Comparison of ENCODE assay signal across 15 mouse cellular contexts in the genomic region with DNA sequence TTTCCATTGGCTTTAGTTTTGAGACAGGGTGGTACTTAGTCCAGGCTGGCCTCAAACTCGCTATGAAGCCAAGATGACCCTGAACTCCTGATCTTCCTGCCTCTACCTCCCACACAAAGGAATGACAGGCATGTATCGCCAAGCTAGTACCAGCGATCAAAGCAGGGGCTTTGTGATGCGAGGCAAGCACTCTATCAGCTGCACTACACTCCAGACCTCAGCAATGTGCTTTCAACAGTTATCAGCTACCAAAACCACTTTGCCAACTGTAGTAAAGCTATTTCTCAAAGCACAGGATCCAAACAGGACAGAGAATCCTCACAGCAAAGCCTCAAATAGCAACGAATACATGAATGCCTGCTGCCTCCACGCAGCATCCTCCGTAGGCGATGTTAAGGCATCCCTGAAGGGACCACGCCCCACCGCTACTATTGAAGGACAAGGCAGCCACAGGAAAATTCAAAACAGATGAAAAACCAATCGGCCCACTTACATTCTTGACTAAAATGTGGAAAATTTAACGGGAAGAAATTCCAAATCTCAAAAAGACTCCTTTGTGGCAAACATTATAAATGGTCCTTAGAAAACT. TPM values are rescaled to one million over a fixed set of nuclear protein-coding genes. Genes with fewer than 3 reads are reported as not detected.
DNase-seq lines count a peak whose midpoint lies in the region; ATAC-seq and TF ChIP-seq lines count a peak whose summit lies in the region.
"Had no signal": no experiment of that assay in that cellular context is flagged by ENCODE, and none has a peak within 500 bp of the region (broad histone marks: within the 10 kb centered on the region; RNA-seq: fewer than 3 reads in every experiment).

No protein-coding gene starts in this region.

- peak; percentile 73 for TF ChIP-seq EP300 in liver, embryonic 14.5 days (IDR thresholded peaks at IDR 0.05; ENCODE audit: low read depth)

- H3K4me1 ChIP-seq in liver, embryonic 14.5 days (replicated peaks; ENCODE audit: control insufficient read depth in 2 of 2, insufficient read depth in 2 of 2, low read length in 1 of 2): peaks cover 5 to 31% of the 10 kb centered on the region in 2 experiments

- no peaks in the 10 kb centered on the region for H3K36me3 ChIP-seq in liver, embryonic 14.5 days (replicated peaks; ENCODE audit: control insufficient read depth, insufficient read depth, low read depth)
- H3K36me3 ChIP-seq: kidney, embryonic 15.5 days; stomach, embryonic 15.5 days had no signal

- intact Hi-C loops in left cerebral cortex, postnatal 14 days (cut with DNase I): no loop called here
- intact Hi-C loops in left cerebral cortex, postnatal 10 days (cut with DNase I): no loop called here

- no peak overlapping the region for H3K4me3 ChIP-seq in liver, embryonic 14.5 days (ENCODE audit: insufficient read depth in 1 of 2, low read depth in 2 of 2, low read length in 2 of 2)
- H3K4me3 ChIP-seq: forebrain, embryonic 13.5 days; kidney, embryonic 15.5 days; stomach, embryonic 15.5 days had no signal

- DNase-seq in left cerebral cortex, postnatal 14 days (ENCODE audit: low spot score in 2 of 2): peak; percentile 30 to 41
- DNase-seq in left cerebral cortex, postnatal 10 days (ENCODE audit: extremely low spot score in 1 of 2, low spot score in 2 of 2): no peak
- DNase-seq in MEL-GATA-1-ER (ENCODE audit: extremely low read depth, low read depth): peak; percentile 53
- DNase-seq in c-Kit-positive CD71-positive TER-119-negative erythroid progenitor cells, embryonic 14.5 days (ENCODE audit: low read depth): peak; percentile 37
- DNase-seq in liver, embryonic 14.5 days (ENCODE audit: low read depth in 3 of 3, low spot score in 3 of 3): peak in 1 of 3 experiments; percentile 27
- no peak for DNase-seq in testis, postnatal 10 days (ENCODE audit: low spot score)
- DNase-seq: cerebellum, adult 9-10 months; gastrocnemius, postnatal 25 days; lung, postnatal 10 days; right cerebral cortex, postnatal 4 days had no signal

- ATAC-seq in liver, embryonic 14.5 days (ENCODE audit: insufficient read depth): peak; percentile 55; the same call in 1 of the 2 replicates
- no peak for ATAC-seq in activated CD4-positive, CD25-positive, alpha-beta regulatory T cell, adult 4 months
- ATAC-seq: forebrain, embryonic 13.5 days; hindbrain, postnatal 0 days had no signal

- no peaks in the 10 kb centered on the region for H3K9me3 ChIP-seq in liver, embryonic 14.5 days (ENCODE audit: control insufficient read depth, low read length)
- H3K9me3 ChIP-seq: forebrain, embryonic 13.5 days; kidney, embryonic 15.5 days; stomach, embryonic 15.5 days had no signal

- no peaks in the 10 kb centered on the region for H3K27me3 ChIP-seq in liver, embryonic 14.5 days (ENCODE audit: control insufficient read depth, insufficient read depth, low read length)
- H3K27me3 ChIP-seq: forebrain, embryonic 13.5 days; kidney, embryonic 15.5 days; stomach, embryonic 15.5 days had no signal

- no peak overlapping the region for H3K27ac ChIP-seq in liver, embryonic 14.5 days
- H3K27ac ChIP-seq: forebrain, embryonic 13.5 days; hindbrain, postnatal 0 days; kidney, embryonic 15.5 days; stomach, embryonic 15.5 days had no signal

- 24% methylated on average over 12 of the region's 12 CpGs for WGBS in liver, embryonic 14.5 days (ENCODE audit: insufficient replicate concordance)

- no peak for TF ChIP-seq CTCF in liver, embryonic 14.5 days (IDR thresholded peaks at IDR 0.05; ENCODE audit: low read depth)

- no peak overlapping the region for H3K4me2 ChIP-seq in liver, embryonic 14.5 days (ENCODE audit: low read depth)
- H3K4me2 ChIP-seq: forebrain, embryonic 13.5 days; kidney, embryonic 15.5 days; stomach, embryonic 15.5 days had no signal

- H3K9ac ChIP-seq in liver, embryonic 14.5 days (replicated peaks): no peak overlapping the region
- H3K9ac ChIP-seq: forebrain, embryonic 13.5 days; kidney, embryonic 15.5 days; stomach, embryonic 15.5 days had no signal

RNA-seq across cellular contexts. Expression of a gene that starts 31.8 kb away (rescaled TPM):
- 10 to 100 TPM; 73.0 to 74.2 TPM for total RNA-seq in left cerebral cortex, postnatal 14 days (2021)
- 10 to 100 TPM; 71.9 to 72.8 TPM for total RNA-seq in left cerebral cortex, postnatal 10 days (2021)
- polyA plus RNA-seq in liver, embryonic 14.5 days (2012; rRNA removed): 4.8 and 6.4 TPM in 2 replicates
- 3.9 and 4.3 TPM in 2 replicates for polyA plus RNA-seq in liver, embryonic 14.5 days (2014; fragmentation: Nextera tagmentation; extraction: Ambion mirVana)
- 100 to 1,000 TPM in 1 of 2 experiments, 10 to 100 TPM in 1; 99.6 to 101 TPM for polyA plus RNA-seq in activated CD4-positive, CD25-positive, alpha-beta regulatory T cell, adult 4 months (2017; shearing (Covaris generic))

RNA-seq across cellular contexts. Expression of a gene that starts 42.1 kb away (rescaled TPM):
- 10 to 100 TPM; 51.1 to 52.3 TPM for total RNA-seq in left cerebral cortex, postnatal 14 days (2021)
- 10 to 100 TPM; 50.2 to 61.9 TPM for total RNA-seq in left cerebral cortex, postnatal 10 days (2021)
- 4.5 and 5.4 TPM in 2 replicates for polyA plus RNA-seq in liver, embryonic 14.5 days (2012; rRNA removed)
- polyA plus RNA-seq in liver, embryonic 14.5 days (2014; fragmentation: Nextera tagmentation; extraction: Ambion mirVana): 7.0 and 8.6 TPM in 2 replicates
- polyA plus RNA-seq in activated CD4-positive, CD25-positive, alpha-beta regulatory T cell, adult 4 months (2017; shearing (Covaris generic)): 10 to 100 TPM; 44.8 to 45.0 TPM

Comparison
In these comparisons a context has a peak if more than half of its experiments do, and no peak if none do; other contexts are left out.
1. DNase-seq: peak in left cerebral cortex, postnatal 14 days (2 of 2), MEL-GATA-1-ER (single experiment) and c-Kit-positive CD71-positive TER-119-negative erythroid progenitor cells, embryonic 14.5 days (single experiment); none in left cerebral cortex, postnatal 10 days (0 of 2) and testis, postnatal 10 days (single experiment).